Mouse (Mus musculus): ENCODE measurements at regions not wholly inside any gene's neighbourhood (a gene's known extent, or its start where the extent isn't known, plus 50 kb on each side); places are given as distances from the start of the nearest gene placed in this dataset.

GRCm38 (mm10) chr10:70717025-70717424 is 61.3 kb upstream of the Phyhipl start:
- DNase-seq (ENCODE audit: low spot score) (no peak), ATAC-seq (ENCODE audit: extremely low read depth, insufficient number of reproducible peaks, low FRiP score, poor library complexity, severe bottlenecking) (no peak)
- no peaks in the 10 kb centered on the region for H3K27me3 ChIP-seq (ENCODE audit: insufficient read depth, low read length)
- peaks cover 52% of the 10 kb centered on the region for H3K9me3 ChIP-seq (replicated peaks)
- H3K36me3 ChIP-seq (replicated peaks) = no peaks in the 10 kb centered on the region
- TF ChIP-seq GATA2 (IDR thresholded peaks at IDR 0.05; ENCODE audit: borderline replicate concordance, low read depth, low read length) = no peak
- TF ChIP-seq CTCF (IDR thresholded peaks at IDR 0.05; ENCODE audit: low read depth, low read length) = no peak
- TF ChIP-seq TAL1 (conservative IDR thresholded peaks at IDR 0.05; ENCODE audit: low read depth, low read length) = no peak
- TF ChIP-seq POLR2AphosphoS5 (IDR thresholded peaks at IDR 0.05; ENCODE audit: insufficient replicate concordance, low read depth, low read length) = no peak
- TF ChIP-seq GATA1 (IDR thresholded peaks at IDR 0.05; ENCODE audit: borderline replicate concordance, low read length) = no peak
- H3K4me3 ChIP-seq (ENCODE audit: low read depth, low read length) = no peak overlapping the region
- H3K4me1 ChIP-seq (ENCODE audit: insufficient read depth, low read depth, low read length) = no peaks in the 10 kb centered on the region

DNA sequence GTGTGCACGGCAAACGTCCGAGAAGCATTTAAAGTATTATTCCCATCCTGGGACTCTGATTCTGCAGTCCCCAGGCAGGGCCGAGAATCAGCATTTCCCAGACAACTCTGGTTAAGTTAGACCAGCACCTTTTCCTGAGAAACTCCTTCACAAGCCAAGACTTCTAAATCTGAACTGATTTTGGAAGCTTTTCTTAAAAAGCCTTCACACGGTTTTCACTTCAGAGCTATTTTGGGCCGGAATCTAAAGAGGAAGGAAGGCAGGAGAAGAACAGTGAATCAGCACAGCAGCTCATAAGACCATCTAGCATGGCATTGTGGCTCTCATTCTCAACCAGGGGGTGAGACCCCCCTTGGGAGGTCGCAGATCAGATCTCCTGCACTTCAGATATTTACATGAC is 57.5 kb upstream of the Phyhipl start:
- no peaks in the 10 kb centered on the region for H3K4me1 ChIP-seq (ENCODE audit: insufficient read depth, low read depth, low read length)
- no peaks in the 10 kb centered on the region for H3K36me3 ChIP-seq (replicated peaks)
- no peak for DNase-seq (ENCODE audit: low spot score)
- peaks cover 56% of the 10 kb centered on the region for H3K9me3 ChIP-seq (replicated peaks)
- ATAC-seq (ENCODE audit: extremely low read depth, insufficient number of reproducible peaks, low FRiP score, poor library complexity, severe bottlenecking) = no peak
- H3K27me3 ChIP-seq (ENCODE audit: insufficient read depth, low read length) = no peaks in the 10 kb centered on the region
- H3K4me3 ChIP-seq (ENCODE audit: low read depth, low read length) = no peak overlapping the region
- TF ChIP-seq CTCF (IDR thresholded peaks at IDR 0.05; ENCODE audit: low read depth, low read length) (no peak), POLR2AphosphoS5 (IDR thresholded peaks at IDR 0.05; ENCODE audit: insufficient replicate concordance, low read depth, low read length) (no peak), TAL1 (conservative IDR thresholded peaks at IDR 0.05; ENCODE audit: low read depth, low read length) (no peak), GATA2 (IDR thresholded peaks at IDR 0.05; ENCODE audit: borderline replicate concordance, low read depth, low read length) (no peak), GATA1 (IDR thresholded peaks at IDR 0.05; ENCODE audit: borderline replicate concordance, low read length) (no peak)

GRCm38 (mm10) chr10:70708806-70709205 is 53.0 kb upstream of the Phyhipl start:
- ATAC-seq (ENCODE audit: extremely low read depth, insufficient number of reproducible peaks, low FRiP score, poor library complexity, severe bottlenecking) = no peak
- no peak for DNase-seq (ENCODE audit: low spot score)
- no peak for TF ChIP-seq CTCF (IDR thresholded peaks at IDR 0.05; ENCODE audit: low read depth, low read length)
- Histone ChIP-seq H3K36me3 (replicated peaks) (no peaks in the 10 kb centered on the region), H3K9me3 (replicated peaks) (peaks cover 57% of the 10 kb centered on the region), H3K4me1 (ENCODE audit: insufficient read depth, low read depth, low read length) (no peaks in the 10 kb centered on the region), H3K27me3 (ENCODE audit: insufficient read depth, low read length) (no peaks in the 10 kb centered on the region), H3K4me3 (ENCODE audit: low read depth, low read length) (no peak overlapping the region)
